Mouse (Mus musculus) brain, adult 2 months (tissue): ENCODE measurements at regions not wholly inside any gene's neighbourhood (a gene's known extent, or its start where the extent isn't known, plus 50 kb on each side); places are given as distances from the start of the nearest gene placed in this dataset.

Source experiments
- DNase-seq: peaks from one replicate; pipeline ENCODE4 v3.0.0; 2011; ENCODE audit warnings: low read depth, low spot score

DNA sequence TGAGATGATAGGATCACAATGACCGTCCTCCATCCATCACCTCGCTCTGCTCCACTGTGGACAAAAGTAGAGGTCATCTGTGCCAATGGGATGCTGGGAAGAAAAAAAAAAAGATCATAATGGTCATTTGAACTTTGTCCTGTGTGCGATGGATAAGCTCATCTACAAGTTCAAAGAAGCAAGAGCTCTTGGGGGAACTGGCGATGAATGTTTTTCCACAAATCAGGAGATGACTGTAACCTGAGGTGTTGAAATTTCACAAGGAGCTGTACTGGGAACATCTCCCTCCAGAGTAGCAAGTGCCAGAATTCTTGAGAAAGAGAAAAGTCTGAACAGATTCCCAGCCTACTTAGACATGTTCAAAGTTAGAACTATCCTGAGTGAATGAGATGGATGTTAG is 287.0 kb downstream of the Tns3 start:
- no peak for DNase-seq

DNA sequence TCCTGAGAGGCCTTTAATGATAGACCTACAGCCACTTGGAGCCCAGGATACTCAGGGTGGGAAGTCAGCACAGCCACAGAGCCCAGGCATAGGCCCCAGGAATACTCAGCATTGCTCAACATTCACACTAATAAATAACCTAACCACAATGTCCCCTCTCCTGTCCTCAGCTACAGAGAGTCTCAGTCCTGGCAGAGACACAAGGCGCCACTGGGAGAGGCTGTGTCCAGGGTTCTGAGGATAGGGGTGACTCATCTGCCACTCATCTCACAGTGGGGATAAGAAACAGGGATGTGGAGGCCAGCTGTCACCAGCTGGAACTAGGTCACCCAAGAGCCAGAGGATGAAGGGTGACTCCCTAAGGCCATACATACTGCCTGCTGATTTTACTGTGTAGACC is 298.8 kb downstream of the Tns3 start:
- DNase-seq = no peak

DNA sequence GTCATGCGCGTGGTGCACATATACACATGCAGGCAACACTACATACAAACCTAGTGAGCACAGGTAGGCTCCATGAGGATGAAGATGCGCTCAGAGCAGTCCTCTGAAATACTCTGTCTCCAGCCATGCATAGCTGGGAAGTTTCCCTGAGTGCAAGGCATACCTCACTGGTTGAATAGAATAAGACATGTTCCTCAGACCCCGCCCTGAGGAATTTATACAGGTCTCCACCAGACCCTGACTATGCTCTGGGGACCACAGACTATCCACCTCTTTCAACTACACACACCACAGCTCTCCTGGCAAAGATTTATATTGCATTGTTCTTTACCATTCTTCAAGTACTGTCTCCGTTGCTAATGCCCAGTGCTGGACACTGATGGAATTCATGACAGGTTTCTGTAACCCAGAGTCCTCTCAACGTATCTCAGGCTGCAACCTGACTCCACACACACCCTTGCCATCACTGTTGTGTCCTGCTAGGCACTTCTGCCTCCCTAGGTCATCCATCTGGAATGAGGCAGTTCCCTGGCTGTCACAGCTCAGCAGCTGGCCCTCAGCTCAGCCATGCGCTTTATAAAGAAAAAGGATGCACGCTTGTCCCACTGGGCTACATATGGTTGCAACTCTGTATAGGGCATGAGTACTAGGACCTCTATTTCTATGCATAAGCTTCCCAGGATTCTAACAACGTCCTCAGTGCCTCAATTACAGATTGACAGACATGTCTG is 299.5 kb downstream of the Tns3 start:
- DNase-seq = no peak

DNA sequence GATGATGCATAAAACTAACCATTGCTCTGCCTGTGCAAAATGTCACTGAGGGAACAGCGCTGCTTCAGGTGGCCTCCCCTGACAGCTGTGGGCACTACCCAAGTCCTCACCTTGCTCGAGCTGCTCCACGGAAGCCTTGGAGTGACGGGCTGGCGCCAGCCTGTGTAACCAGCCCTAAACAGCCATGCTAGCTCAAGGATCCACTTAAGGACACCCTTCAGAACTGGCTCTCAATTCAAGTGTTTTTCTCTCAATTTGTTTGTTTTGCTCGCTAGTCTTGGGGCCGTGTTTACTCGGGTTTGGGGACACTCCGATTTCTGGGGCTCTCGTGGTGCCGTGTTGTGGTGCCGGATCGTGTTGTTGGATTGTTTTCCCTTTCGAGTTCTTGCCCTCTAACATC is 319.4 kb downstream of the Tns3 start:
- DNase-seq = no peak

DNA sequence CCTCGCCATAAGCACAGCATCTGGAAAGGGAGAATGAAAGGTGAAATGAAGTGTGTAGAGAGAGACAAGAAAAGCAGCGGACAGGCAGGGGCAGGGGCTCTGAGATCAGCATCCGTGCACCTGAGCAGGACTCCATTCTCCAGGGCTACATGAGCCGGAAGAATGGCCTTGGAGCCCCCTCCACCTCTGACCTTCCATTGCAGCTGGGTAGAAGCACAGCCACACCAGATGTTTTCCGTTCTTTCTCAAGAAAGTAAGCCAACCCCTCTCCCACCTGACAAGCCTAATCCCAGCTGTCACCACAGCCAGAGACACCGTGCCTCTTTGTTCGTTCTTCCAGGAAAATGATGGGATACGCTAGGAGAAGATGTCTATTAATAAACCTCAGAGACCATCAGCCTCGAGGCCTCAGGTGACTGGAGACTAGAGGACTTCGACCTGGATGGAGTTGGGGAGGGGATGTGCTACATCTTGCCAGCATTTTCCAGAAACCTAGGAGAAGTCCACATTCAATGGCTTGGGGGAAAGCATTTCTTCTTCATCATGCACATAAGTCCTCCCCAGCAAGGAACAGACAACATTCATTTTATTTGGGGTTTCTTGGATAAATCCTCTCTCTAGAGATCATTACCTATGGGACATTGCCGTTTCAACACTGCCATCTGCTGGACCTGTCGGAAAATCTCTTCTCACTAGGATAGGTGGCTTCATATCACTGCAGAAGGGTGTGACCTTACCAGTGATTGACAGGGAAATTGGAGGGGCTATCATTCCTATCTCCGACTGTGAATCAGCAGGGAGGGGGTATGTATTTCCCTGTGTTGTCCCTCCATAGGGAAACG is 361.8 kb downstream of the Tns3 start:
- DNase-seq = peak; percentile 72

DNA sequence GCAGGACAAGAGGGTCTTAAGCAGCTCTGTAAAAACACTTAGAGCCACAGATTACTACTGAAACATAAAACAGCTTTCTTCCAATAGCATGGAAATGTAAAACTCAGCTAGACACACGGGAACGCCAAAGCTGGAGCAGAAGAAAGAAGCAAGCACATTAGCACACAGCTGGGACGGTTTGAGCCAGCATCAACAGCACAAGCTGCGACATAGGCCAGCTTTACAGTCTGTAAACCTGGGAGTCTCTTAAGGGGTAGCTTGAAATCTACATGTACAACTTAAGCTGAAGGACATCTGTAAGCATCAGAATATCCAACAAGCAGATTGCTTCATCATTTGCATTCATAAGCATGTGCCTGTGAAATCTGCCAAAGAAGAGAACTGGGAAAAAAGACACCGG is 366.9 kb downstream of the Tns3 start:
- DNase-seq = no peak

DNA sequence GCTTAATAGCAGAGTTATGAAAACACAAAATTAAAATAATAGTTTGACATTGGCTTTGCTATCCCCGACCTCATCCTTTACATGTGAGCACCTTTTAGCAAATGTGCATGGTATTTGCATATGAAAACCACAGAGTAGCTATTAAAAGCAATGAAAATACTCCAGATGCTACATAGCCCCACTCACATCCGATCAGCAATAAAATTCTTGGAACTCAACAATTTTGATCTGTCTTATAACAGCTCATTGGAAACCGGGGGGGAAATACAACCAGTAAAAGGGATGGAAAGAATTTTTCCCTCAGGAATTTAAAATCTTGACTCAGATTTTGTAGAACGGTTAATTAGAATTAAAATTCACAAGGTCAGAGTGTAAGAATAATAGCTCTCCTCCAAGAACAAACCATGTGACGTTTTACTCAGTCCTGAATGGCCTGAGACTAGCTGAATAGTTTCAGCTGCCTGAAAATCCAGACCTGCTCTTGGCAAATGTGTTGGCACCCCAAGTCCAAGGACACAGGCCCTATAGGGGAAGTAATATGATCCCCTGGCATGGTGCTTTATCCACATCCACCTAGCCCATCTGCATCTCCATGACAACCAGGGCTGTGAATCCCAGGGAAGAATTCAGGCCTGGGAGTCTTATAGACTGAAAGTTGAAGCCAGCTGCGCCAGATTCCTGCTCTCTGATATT is 370.9 kb downstream of the Tns3 start:
- no peak for DNase-seq

DNA sequence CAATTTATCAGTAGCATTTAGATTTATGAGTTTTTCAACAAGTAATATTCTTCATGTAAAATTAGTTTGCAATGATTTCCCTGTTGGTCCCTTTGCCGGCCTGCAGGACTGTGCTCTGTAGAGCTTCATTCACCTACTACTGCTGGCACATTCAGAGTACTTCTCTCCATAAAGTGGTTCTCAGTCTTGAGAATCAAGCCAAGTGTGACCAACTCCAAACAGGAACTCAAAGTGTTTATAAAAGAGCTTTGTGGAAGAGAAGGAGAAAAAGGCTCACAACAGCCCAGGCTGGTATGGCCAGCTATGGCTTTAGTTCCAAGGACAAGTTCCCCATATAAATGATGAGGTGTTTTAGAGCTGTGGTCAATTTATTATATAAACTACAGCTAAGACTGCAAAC is 379.1 kb downstream of the Tns3 start:
- DNase-seq = no peak

DNA sequence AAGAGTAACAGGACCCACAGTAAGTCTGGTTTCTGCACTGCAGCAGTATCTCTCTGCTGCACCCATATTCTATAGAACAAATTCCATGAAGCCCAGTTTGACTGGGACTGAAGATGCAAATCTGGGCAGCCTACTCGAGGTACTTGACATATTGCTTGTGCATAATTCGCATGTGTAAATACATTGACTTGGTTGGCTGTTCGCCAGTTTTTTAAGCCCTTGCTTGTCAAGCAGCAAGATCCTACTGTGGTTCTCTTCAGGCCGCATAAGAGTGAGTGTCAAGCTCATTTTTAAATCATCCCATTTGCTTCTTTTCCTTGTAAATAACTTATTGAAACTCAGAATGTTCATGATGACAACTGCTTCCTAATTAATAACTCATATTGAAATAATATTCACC is 389.1 kb downstream of the Tns3 start:
- no peak for DNase-seq

DNA sequence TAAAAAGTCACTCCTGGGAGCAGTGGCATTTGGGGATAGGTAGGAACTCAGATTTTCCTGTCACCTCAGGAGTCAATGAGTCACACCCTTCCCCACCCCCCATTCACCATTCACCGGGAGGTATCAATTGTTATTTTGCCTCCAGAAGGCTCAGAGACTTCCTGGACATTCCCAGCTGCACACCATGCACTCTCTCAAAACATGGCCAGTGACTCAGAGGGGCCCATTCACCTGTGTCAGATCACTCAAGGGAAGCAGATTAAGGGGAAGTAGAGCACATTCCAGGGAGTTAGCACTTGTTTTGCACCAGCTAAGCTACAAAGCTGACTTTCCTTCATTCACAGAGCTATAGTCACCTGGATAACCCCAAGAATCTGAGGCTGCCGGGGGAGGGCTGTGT is 395.2 kb downstream of the Tns3 start:
- DNase-seq = no peak

DNA sequence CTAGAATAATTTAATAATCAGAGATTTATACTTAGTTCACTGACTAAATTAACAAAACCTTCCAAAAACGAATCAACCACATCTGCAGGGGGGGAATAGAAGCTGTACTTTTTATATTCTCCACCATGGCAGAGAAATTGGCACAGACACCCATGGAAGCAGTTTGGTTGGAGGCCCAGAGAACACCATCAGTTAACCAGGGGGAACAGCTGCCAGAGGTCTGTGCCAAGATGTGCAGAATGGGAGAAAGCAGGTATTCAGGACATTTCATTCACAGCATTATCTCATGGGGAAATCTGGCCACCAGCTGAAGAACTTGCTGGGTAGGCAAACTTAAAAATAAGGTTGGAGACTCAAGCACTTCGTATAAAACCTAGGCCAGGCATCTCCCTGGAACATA is 410.3 kb downstream of the Tns3 start:
- peak; percentile 53 for DNase-seq

DNA sequence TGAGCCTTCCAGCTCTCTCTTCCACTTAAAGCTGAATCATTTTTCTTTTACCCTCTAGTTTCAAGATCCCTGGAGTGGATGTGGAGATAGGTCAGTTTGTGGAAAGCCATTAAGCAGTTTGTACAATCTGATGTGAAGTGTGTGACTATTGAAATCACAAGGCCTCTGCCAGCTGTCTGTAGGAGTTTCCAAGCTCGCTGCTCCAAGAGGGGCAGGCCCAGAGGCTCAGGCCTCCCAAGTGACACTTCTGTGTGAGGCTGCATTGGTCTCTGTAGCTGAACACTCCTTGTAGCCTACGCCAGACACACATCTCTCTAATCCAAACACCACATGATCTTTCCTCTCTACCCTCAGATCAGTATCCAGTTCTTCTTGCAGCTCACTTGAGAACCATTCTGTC is 413.0 kb downstream of the Tns3 start:
- DNase-seq = no peak

DNA sequence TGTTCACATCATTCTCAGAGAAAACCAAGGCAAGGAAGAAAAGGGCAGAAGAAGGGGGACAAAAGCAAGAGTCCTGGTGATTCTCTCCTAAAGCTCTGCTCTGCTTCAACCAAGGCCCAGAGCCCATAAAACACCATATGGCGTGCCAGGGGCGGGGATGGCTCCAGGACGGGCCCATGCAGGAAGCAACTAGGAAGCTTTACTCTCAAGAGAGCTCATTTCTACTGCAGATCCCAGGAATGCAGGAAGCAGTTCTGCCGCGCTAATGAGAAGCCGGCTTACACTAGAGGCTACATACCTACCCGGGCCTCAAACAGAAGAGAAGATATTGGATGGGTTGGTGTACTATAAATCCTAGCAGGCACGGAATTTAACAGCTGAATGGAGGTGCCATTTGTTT is 414.9 kb downstream of the Tns3 start:
- DNase-seq = no peak

DNA sequence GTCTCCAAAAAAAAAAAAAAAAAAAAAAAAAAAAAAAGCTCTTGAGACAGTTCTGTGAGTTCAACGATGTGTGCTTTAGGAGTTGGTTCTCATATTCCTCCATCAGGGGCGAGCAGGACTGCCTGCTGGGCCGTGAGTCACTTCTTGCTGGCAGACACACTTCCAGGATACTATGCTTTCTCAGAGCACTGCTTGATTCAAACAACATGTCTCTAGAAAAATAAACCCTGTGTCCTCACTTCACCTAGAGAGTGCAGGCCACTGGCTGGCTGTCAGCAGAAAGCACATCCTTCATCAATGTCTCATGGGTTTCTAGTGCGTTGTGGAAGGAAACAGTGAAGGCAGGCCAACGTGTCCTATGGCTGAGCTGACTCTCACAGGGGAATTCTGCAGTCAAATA is 416.8 kb downstream of the Tns3 start:
- peak; percentile 27 for DNase-seq

DNA sequence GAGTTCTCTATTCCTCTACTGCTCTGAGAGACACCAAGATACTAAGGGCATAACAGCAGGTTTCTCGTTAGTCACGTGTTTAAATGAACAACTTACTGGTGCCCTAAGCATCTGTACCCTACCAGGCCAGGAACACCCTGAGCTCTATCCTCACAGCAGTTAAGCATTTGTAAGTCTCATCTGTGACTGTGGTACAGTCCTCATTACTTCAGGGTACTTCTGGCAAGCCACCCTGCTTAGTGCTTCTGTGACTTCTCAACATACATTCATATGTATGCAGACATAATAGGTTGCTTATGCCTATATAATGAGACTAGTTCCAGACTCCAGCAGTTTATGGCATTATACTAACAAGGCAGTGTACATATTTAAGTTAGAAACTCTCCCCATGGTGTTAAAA is 417.3 kb downstream of the Tns3 start:
- DNase-seq = no peak

DNA sequence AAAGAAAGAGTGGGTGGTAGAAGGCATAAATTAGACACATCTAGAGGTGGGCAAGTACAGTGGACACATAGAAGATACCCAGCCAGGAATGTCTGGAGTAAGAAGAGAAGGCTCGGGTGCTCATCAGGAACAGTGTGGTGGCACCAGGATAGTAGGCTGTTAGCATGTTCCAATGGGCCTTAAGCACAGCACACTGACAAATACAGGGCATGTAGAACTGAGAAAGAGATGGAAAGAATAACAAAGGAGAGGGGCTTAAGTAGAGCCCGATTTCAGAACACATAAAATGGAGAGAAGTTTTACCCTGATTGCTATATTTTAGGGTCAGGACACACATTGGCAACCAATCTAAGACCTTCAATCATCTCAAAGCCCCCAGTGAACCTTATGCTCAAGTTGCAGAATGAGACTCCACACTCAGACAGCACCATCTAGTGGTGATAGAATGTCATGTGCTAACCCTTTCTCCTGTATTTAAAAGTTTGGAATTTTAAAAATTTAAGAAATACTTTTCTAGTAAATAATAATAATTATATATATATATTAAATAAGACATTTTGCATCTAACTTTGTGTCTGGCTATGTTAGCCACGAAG is 418.8 kb downstream of the Tns3 start:
- peak; percentile 44 for DNase-seq

DNA sequence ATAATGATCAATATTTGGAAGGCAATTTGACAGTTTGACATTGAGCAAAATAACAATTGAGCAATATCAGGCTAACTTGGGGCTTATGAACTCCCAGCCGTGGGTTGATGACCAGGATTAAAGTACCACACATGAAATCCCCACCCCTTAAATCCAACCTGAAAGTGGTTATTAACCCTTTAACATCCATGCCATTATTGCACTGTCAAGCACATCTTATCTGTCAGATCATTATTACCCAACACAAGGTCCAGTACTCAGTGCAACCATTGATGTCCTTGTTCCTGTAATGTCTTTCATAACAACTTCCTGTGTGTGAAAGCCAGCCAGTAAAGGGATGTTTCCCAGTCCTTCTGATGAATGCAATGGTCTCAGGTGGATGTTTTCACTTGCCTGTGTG is 425.8 kb downstream of the Tns3 start:
- DNase-seq = no peak

DNA sequence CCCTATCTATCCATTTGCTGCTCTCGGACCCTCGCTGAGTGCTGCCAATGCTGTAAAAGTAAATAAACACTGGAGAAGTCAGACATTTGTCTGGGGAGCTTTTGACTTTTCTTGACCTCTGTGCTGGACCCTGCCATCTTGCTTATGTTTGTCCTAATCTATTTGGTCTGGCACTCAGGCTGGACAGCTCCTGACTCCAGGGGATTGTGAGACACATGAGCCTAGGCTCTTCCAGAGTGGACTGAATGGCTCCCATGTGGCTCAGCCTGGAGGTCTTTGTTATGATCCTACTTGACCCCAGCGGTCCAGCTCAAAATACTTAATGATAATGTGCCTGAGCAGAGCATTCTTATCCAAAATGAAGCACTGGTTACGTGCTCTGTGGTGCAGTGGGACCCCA is 426.8 kb downstream of the Tns3 start:
- DNase-seq = no peak

DNA sequence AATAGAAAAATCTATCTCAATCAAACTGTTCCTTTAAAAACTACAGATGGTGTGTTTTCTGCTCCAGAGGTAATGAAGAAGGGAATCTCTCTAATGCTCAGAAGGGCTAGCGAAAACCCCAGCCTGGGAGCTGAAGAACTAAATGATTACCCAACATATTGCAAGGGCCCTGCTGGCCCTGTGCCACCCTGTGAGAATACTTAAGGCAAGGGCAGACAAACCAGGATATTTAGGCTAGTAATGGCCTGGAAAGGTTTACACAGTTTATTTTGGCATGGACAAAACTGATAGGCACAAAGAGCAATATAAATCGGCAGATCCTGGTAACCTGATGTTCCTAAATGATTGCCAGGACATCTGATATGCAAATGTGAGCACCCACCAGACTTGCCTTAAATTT is 428.3 kb downstream of the Tns3 start:
- no peak for DNase-seq

DNA sequence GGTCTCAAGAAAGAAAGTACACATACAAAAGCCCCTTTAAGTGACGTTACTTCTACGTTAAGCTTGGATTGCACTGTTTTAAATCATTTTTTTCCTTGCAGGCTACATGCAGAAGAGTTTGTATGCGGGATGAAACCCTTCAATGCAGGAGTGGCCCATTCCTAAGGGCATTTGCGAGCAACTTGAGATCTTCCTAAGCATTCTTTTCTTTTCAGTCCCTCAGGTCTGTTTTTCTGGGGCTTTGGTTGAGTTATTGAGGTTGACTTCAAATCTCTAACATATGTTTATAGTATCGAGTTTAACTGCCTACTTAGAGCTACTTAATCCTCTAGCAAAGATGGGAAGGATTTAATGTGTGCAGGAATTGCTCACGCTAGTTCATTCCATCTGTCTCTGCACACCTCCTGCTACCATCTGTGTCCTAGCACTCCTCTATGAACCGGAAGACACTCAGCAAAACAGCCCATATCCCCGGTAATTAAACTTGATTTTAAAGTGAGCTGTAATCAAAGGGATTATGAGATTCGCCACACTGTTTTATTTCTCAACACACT is 431.6 kb downstream of the Tns3 start:
- peak; percentile 19 for DNase-seq

DNA sequence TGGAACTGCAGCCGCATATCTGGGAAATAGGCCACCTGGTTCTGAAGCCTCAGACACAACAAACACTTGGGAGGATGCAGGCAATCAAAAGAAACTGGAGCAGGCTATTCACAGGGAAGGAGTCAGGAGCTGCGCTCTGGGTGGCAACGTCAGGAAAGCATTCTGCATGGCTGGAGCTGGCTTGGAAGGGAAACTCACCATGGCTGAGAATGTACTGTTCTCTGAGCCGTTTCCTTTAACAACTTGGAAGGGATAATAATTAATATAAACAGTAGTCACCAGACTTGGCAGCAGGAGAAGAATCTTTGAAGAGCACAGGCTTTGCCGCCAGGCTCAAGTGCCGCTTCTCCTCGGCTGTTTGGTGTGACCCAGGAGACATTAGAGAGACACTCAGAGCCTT is 434.5 kb downstream of the Tns3 start:
- peak; percentile 54 for DNase-seq
